Mouse (Mus musculus): ENCODE data around the gene Sgca.

DNA sequence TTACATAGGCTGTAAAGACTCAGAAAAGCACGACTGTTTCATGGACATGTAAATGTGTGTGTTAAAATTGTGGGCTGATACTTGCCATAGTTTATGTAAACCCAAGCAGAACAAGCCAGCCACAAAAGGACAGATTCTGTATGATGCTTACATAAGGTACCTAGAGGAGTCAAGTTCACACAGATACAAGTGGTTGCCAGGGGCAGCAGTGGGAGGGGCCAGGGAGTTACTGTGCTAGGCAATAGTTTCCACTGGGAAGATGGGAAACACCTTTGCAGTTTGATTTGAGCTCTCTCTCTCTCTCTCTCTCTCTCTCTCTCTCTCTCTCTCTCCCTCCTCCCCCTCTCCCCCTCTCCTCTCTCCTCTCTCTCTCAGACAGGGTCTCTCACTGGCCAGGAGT is 9.0 kb upstream of the Sgca start:
- TF ChIP-seq CTCF (conservative IDR thresholded peaks at IDR 0.05; ENCODE audit: low read length) (no peak), NANOG (IDR thresholded peaks at IDR 0.05; ENCODE audit: borderline replicate concordance, low read length) (no peak)
